Mouse (Mus musculus) liver, adult 2 months (tissue): Measurements from ENCODE around the gene Vamp3.

Source experiments
- CTCF ChIP-seq: fragments of 200-500 bp; IDR thresholded peaks from 2 replicates; pipeline ENCODE4 v1.5.1; 2011; ENCODE audit warnings: low read depth, low read length, control low read depth
- POLR2A ChIP-seq: fragments of 200-500 bp; IDR thresholded peaks from 2 replicates; pipeline ENCODE4 v1.6.1; 2011; ENCODE audit warnings: low read length, control low read depth; ENCODE audit not compliant: insufficient read depth; ENCODE audit errors: extremely low read depth

GRCm38 (mm10) chr4:151070962-151071361 lies 13.2 kb upstream of the Vamp3 start:
- TF ChIP-seq POLR2A (no peak), CTCF (no peak)
